Comparison of ENCODE assay signal across 12 mouse cellular contexts in the genomic region with DNA sequence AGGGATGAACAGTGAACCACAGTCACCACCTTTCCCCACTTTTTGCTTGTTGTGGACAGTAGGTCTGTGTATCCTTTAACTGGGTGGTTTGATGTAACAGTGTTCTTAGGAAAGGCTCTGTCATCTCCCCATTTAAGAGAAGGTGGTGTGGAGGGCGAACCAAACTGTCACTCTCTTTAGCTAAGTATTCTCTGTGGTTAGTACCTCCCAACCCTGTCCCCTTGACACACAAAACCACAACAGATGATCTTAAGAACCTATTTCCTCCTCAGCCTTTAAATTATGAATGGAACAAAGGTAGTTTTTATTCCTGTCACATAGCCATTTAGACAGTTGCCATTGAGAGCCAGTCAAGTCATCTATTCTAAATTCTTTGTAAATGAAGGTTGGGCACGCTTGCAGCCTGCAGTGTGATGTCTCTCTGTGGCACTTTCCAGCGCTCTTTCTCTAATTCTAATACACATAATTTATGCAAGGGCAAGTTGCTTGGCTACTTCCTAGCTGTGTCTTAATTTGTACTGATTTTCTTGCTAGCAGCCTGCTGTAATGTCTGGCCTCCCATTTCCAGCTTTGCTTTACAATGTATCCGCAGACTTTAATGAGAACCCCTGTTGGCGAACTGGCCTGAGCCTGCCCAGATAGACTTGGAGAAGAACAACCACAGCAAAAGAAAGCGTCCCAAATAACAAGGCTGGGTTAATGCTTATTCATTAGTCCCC. TPM values are rescaled to one million over a fixed set of nuclear protein-coding genes. Genes with fewer than 3 reads are reported as not detected.
DNase-seq lines count a peak whose midpoint lies in the region; ATAC-seq and TF ChIP-seq lines count a peak whose summit lies in the region.
"Had no signal": no experiment of that assay in that cellular context is flagged by ENCODE, and none has a peak within 500 bp of the region (broad histone marks: within the 10 kb centered on the region; RNA-seq: fewer than 3 reads in every experiment).

No protein-coding gene starts in this region.

- H3K27ac ChIP-seq in forebrain, embryonic 16.5 days (ENCODE audit: low read length) = no peak overlapping the region; the same call in 1 of the 2 replicates
- H3K27ac ChIP-seq: heart, embryonic 13.5 days; limb, embryonic 13.5 days; neural tube, embryonic 13.5 days had no signal

- H3K36me3 ChIP-seq in G1E (replicated peaks) = peaks cover 18% of the 10 kb centered on the region
- H3K36me3 ChIP-seq in forebrain, embryonic 16.5 days (ENCODE audit: control insufficient read depth, insufficient read depth) = no peaks in the 10 kb centered on the region
- H3K36me3 ChIP-seq: heart, embryonic 13.5 days; limb, embryonic 13.5 days; neural tube, embryonic 13.5 days had no signal

- peaks cover 84% of the 10 kb centered on the region for H3K4me1 ChIP-seq in G1E (ENCODE audit: insufficient read depth, low read depth, low read length)
- peaks cover 16% of the 10 kb centered on the region for H3K4me1 ChIP-seq in forebrain, embryonic 16.5 days (replicated peaks; ENCODE audit: control insufficient read depth, insufficient read depth, low read length)

- no peaks in the 10 kb centered on the region for H3K27me3 ChIP-seq in G1E (ENCODE audit: insufficient read depth, low read length)
- H3K27me3 ChIP-seq in forebrain, embryonic 16.5 days (replicated peaks; ENCODE audit: control insufficient read depth, insufficient read depth, low read length) = no peaks in the 10 kb centered on the region
- H3K27me3 ChIP-seq: neural tube, embryonic 13.5 days had no signal

- no peak for ATAC-seq in G1E (ENCODE audit: extremely low read depth, insufficient number of reproducible peaks, low FRiP score, poor library complexity, severe bottlenecking)
- peak; percentile 94 for ATAC-seq in forebrain, embryonic 16.5 days
- ATAC-seq in megakaryocyte, adult 5-6 weeks (ENCODE audit: poor library complexity, severe bottlenecking) = 0 out of 2 replicates have a peak, but pooled peaks have one; percentile 9
- no peak for ATAC-seq in erythroblast, adult 5-6 weeks (replicated peaks; ENCODE audit: low FRiP score, poor library complexity, severe bottlenecking)

- H3K9ac ChIP-seq in forebrain, embryonic 16.5 days (replicated peaks; ENCODE audit: low read depth, low read length) = no peak overlapping the region
- H3K9ac ChIP-seq: heart, embryonic 13.5 days; limb, embryonic 13.5 days; neural tube, embryonic 13.5 days had no signal

- H3K4me3 ChIP-seq in G1E (ENCODE audit: low read depth, low read length) = peak overlapping the region; percentile 67; the same call in 1 of the 2 replicates
- H3K4me3 ChIP-seq in forebrain, embryonic 16.5 days (replicated peaks; ENCODE audit: low read length) = no peak overlapping the region
- H3K4me3 ChIP-seq: heart, embryonic 13.5 days; limb, embryonic 13.5 days; neural tube, embryonic 13.5 days had no signal

- TF ChIP-seq CTCF in G1E (IDR thresholded peaks at IDR 0.05; ENCODE audit: low read depth, low read length) = no peak

- WGBS in forebrain, embryonic 16.5 days = 11% methylated on average over 6 of the region's 6 CpGs

- DNase-seq in CD4-positive helper T cell, adult 2 months (ENCODE audit: low read depth, low spot score) = peak; percentile 56
- DNase-seq in G1E (ENCODE audit: low spot score) = peak; percentile 19
- DNase-seq in gastrocnemius, adult 8-10 months (ENCODE audit: low spot score in 2 of 2) = no peak
- no peak for DNase-seq in left cerebral cortex, adult 11 months (ENCODE audit: low spot score)
- DNase-seq: kidney, adult 18-20 months; lung, postnatal 4 days had no signal

- H3K9me3 ChIP-seq in G1E (replicated peaks) = no peaks in the 10 kb centered on the region
- no peaks in the 10 kb centered on the region for H3K9me3 ChIP-seq in forebrain, embryonic 16.5 days (ENCODE audit: control insufficient read depth, low read length)
- H3K9me3 ChIP-seq: heart, embryonic 13.5 days; limb, embryonic 13.5 days; neural tube, embryonic 13.5 days had no signal

- H3K4me2 ChIP-seq in forebrain, embryonic 16.5 days (ENCODE audit: low read length) = no peak overlapping the region
- H3K4me2 ChIP-seq: heart, embryonic 13.5 days; limb, embryonic 13.5 days; neural tube, embryonic 13.5 days had no signal

RNA-seq across cellular contexts. Expression of a gene that starts 23.8 kb away (rescaled TPM):
- total RNA-seq in G1E (2014; fragmentation: Nextera tagmentation) (95.0 and 101 TPM in 2 replicates), G1E (2017) (18.9 and 20.4 TPM in 2 replicates)
- 32.4 and 37.1 TPM in 2 replicates for polyA plus RNA-seq in G1E (2012)
- 4.1 and 5.4 TPM in 2 replicates for polyA plus RNA-seq in forebrain, embryonic 16.5 days (2015; fragmentation: Nextera tagmentation; extraction: Ambion mirVana)
- total RNA-seq in megakaryocyte, adult 5-6 weeks (2015) = 27.4 and 27.6 TPM in 2 replicates
- total RNA-seq in megakaryocyte, adult 5-6 weeks (2017) = 10.5 and 14.7 TPM in 2 replicates
- 98.4 and 101 TPM in 2 replicates for total RNA-seq in erythroblast, adult 5-6 weeks (2015; ENCODE audit: low replicate concordance)
- total RNA-seq in erythroblast, adult 5-6 weeks (2017; ENCODE audit: low replicate concordance) = 65.1 and 113 TPM in 2 replicates
- total RNA-seq in gastrocnemius, adult 8-10 months (2022) = 1 to 10 TPM; 2.9 to 5.7 (median 4.0) TPM

RNA-seq across cellular contexts. Expression of a gene that starts 24.0 kb away (rescaled TPM):
- total RNA-seq in G1E (2014; fragmentation: Nextera tagmentation) (6.1 and 8.8 TPM in 2 replicates), G1E (2017) (2.0 and 3.3 TPM in 2 replicates)
- polyA plus RNA-seq in G1E (2012) = 0.58 and 1.0 TPM in 2 replicates
- polyA plus RNA-seq in forebrain, embryonic 16.5 days (2015; fragmentation: Nextera tagmentation; extraction: Ambion mirVana) = 3.2 and 4.1 TPM in 2 replicates
- total RNA-seq in megakaryocyte, adult 5-6 weeks (2015) = 4.9 and 6.2 TPM in 2 replicates
- 6.2 and 7.5 TPM in 2 replicates for total RNA-seq in megakaryocyte, adult 5-6 weeks (2017)
- total RNA-seq in erythroblast, adult 5-6 weeks (2015; ENCODE audit: low replicate concordance) = 2.3 and 3.1 TPM in 2 replicates
- 1.7 and 7.7 TPM in 2 replicates for total RNA-seq in erythroblast, adult 5-6 weeks (2017; ENCODE audit: low replicate concordance)
- 1 to 10 TPM; 1.1 to 1.8 (median 1.2) TPM for total RNA-seq in gastrocnemius, adult 8-10 months (2022)

Comparison
In these comparisons a context has a peak if more than half of its experiments do, and no peak if none do; other contexts are left out.
1. DNase-seq: peak in CD4-positive helper T cell, adult 2 months (single experiment) and G1E (single experiment); none in gastrocnemius, adult 8-10 months (0 of 2) and left cerebral cortex, adult 11 months (single experiment).
2. ATAC-seq: peak in forebrain, embryonic 16.5 days (single experiment) and megakaryocyte, adult 5-6 weeks (single experiment); none in G1E (single experiment) and erythroblast, adult 5-6 weeks (single experiment).